Mouse (Mus musculus) kidney, adult 2 months (tissue): Measurements from ENCODE around the gene Satb2.

Experiments
- CTCF ChIP-seq: fragments of 200-500 bp; conservative IDR thresholded peaks from 2 replicates; pipeline ENCODE4 v1.5.1; 2011; ENCODE audit warnings: low read depth, mild to moderate bottlenecking, control low read depth, low read length, moderate library complexity, mixed read lengths; ENCODE audit not compliant: insufficient read depth, insufficient read length
- POLR2A ChIP-seq: fragments of 200-500 bp; IDR thresholded peaks from one replicate; pipeline ENCODE4 v1.6.1; 2011; ENCODE audit warnings: low read depth, low read length, control low read depth

- no peak for TF ChIP-seq POLR2A
- no peak for TF ChIP-seq CTCF
Measured at GRCm38 (mm10) chr1:56806006-56806405, 172.4 kb downstream of the Satb2 start.
